Mouse (Mus musculus) olfactory bulb, adult 2 months (tissue): ENCODE results near the gene Gm20765. TPM values are rescaled to one million over a fixed set of nuclear protein-coding genes. Genes with fewer than 3 reads are reported as not detected.

ENCODE experiments used
- H3K27ac ChIP-seq: fragments of 200-500 bp; 2 replicates; pipeline ENCODE4 v1.5.1; 2012; ENCODE audit warnings: low read depth, low read length; ENCODE audit not compliant: insufficient read depth
- H3K4me1 ChIP-seq: fragments of 200-500 bp; 2 replicates; pipeline ENCODE4 v1.6.1; 2012; ENCODE audit warnings: low read length; ENCODE audit not compliant: control insufficient read depth, insufficient read depth
- H3K4me3 ChIP-seq: fragments of 200-500 bp; 2 replicates; pipeline ENCODE4 v1.5.1; 2012; ENCODE audit warnings: mild to moderate bottlenecking, low read depth, low read length, moderate library complexity; ENCODE audit not compliant: insufficient read depth
- CTCF ChIP-seq: fragments of 200-500 bp; IDR thresholded peaks from 2 replicates; pipeline ENCODE4 v1.5.1; 2012; ENCODE audit warnings: low read depth, mild to moderate bottlenecking, low read length, moderate library complexity; ENCODE audit not compliant: insufficient read depth
- POLR2A ChIP-seq: fragments of 200-500 bp; IDR thresholded peaks from 2 replicates; pipeline ENCODE4 v1.6.1; 2012; ENCODE audit warnings: mild to moderate bottlenecking, low read depth, low read length, moderate library complexity; ENCODE audit not compliant: insufficient read depth
- WGBS: fragments of 180-500 bp; shearing (Covaris S2); methylation state at CpG from one replicate; pipeline ENCODE4 v1.1.7; 2018; 5-methylcytosine and 5-hydroxymethylcytosine counted together
- polyA plus RNA-seq: library from polyadenylated mRNA; stranded (reverse); fragments of >200 nt; gene quantifications from 2 replicates; pipeline ENCODE4 v1.2.4, GENCODE M21; 2012; ENCODE audit warnings: low replicate concordance; ENCODE audit not compliant: missing spikeins, insufficient read depth, insufficient read length

The Gm20765 gene
- polyA plus RNA-seq, 1 experiment, result not detected

GRCm38 (mm10) chr10:104220303-104221021, 35.1 kb downstream of the Gm20765 start:
- Histone ChIP-seq H3K4me1 (no peaks in the 10 kb centered on the region), H3K27ac (no peak overlapping the region), H3K4me3 (no peak overlapping the region)
- no peak for TF ChIP-seq CTCF
- TF ChIP-seq POLR2A, result no peak
- WGBS, result 42% methylated on average over 6 of the region's 6 CpGs

Other genes with a start within 250 kb of the Gm20765 start
- not detected in 2 replicates for gene Gm21293, start 42.5 kb upstream of the Gm20765 start, polyA plus RNA-seq
- not detected in 2 replicates for gene Gm6763, start 34.0 kb upstream of the Gm20765 start, polyA plus RNA-seq
- not detected in 2 replicates for gene Gm8764, start 25.5 kb upstream of the Gm20765 start, polyA plus RNA-seq
- not detected in 2 replicates for gene Gm21304, start 17.0 kb upstream of the Gm20765 start, polyA plus RNA-seq
- not detected in 2 replicates for gene Gm21312, start 8.5 kb upstream of the Gm20765 start, polyA plus RNA-seq
- gene Gm4340, start 8.5 kb downstream of the Gm20765 start, polyA plus RNA-seq, result not detected in 2 replicates